51 mouse cellular contexts compared by ENCODE assay signal in the genomic region with DNA sequence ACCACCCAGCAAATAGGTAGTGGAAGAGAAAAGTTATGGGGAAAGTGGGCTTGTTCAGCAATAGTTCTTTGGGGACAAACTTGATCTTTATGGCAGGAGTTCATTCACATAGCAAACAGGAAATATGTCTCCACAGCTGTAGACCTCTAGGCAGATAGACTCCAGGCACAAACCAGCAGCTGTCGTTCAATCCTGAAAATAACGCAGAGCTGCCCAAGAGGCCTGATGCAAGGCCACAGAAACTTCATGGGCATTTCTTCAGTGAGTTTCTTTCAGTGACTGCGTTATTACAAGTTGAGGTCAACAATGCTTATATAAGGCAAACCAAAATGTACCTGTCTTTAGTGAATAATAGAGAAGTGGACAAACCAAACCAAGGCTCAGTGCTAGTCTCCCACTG. TPM values are rescaled to one million over a fixed set of nuclear protein-coding genes. Genes with fewer than 3 reads are reported as not detected.
"Had no signal": no experiment of that assay in that cellular context is flagged by ENCODE, and none has a peak within 500 bp of the region (broad histone marks: within the 10 kb centered on the region; RNA-seq: fewer than 3 reads in every experiment).

No protein-coding gene starts in this region.

- H3K36me3 ChIP-seq: heart, embryonic 12.5 days; heart, embryonic 13.5 days; heart, embryonic 15.5 days; hindbrain, embryonic 10.5 days; hindbrain, embryonic 12.5 days; hindbrain, embryonic 13.5 days; hindbrain, embryonic 15.5 days; intestine, embryonic 15.5 days; kidney, embryonic 15.5 days had no signal

- H3K27me3 ChIP-seq: heart, embryonic 12.5 days; heart, embryonic 13.5 days; heart, embryonic 15.5 days; hindbrain, embryonic 12.5 days; hindbrain, embryonic 13.5 days; hindbrain, embryonic 15.5 days; intestine, embryonic 15.5 days; kidney, embryonic 15.5 days had no signal

- H3K27ac ChIP-seq: heart, embryonic 13.5 days; heart, embryonic 15.5 days; hindbrain, embryonic 10.5 days; hindbrain, embryonic 12.5 days; hindbrain, embryonic 13.5 days; hindbrain, embryonic 14.5 days; hindbrain, embryonic 15.5 days; hindbrain, postnatal 0 days; intestine, embryonic 15.5 days; kidney, embryonic 15.5 days; kidney, postnatal 0 days; layer of hippocampus, adult 2 months; left cerebral cortex, adult 2 months had no signal

- ATAC-seq: hindbrain, embryonic 16.5 days; hindbrain, postnatal 0 days; inflammation-experienced regulatory T-cells, adult 6 months; intestine, embryonic 15.5 days; intestine, embryonic 16.5 days; intestine, postnatal 0 days had no signal

- H3K4me2 ChIP-seq: heart, embryonic 11.5 days; heart, embryonic 12.5 days; heart, embryonic 13.5 days; heart, embryonic 15.5 days; hindbrain, embryonic 12.5 days; hindbrain, embryonic 13.5 days; hindbrain, embryonic 14.5 days; hindbrain, embryonic 15.5 days; intestine, embryonic 15.5 days; kidney, embryonic 15.5 days had no signal

- DNase-seq: heart, postnatal 10 days; heart, postnatal 14 days; heart, postnatal 36 days; heart, postnatal 4 days; kidney, adult 11 months; kidney, adult 18-20 months; kidney, adult 2 months; kidney, adult 8-10 months; kidney, adult 9 months; kidney, postnatal 10 days; kidney, postnatal 14 days; kidney, postnatal 25 days; kidney, postnatal 36 days; kidney, postnatal 4 days; layer of hippocampus, adult 9-11 months; layer of hippocampus, postnatal 36 days had no signal

- H3K9ac ChIP-seq: heart, embryonic 12.5 days; heart, embryonic 13.5 days; heart, embryonic 15.5 days; hindbrain, embryonic 12.5 days; hindbrain, embryonic 13.5 days; hindbrain, embryonic 14.5 days; hindbrain, embryonic 15.5 days; intestine, embryonic 15.5 days; kidney, embryonic 15.5 days had no signal

- H3K4me1 ChIP-seq: heart, embryonic 12.5 days; heart, embryonic 13.5 days; heart, embryonic 15.5 days; hindbrain, embryonic 10.5 days; hindbrain, embryonic 12.5 days; hindbrain, embryonic 13.5 days; hindbrain, embryonic 15.5 days; intestine, embryonic 15.5 days; kidney, embryonic 15.5 days had no signal

- H3K4me3 ChIP-seq: heart, embryonic 12.5 days; heart, embryonic 13.5 days; heart, embryonic 15.5 days; hindbrain, embryonic 10.5 days; hindbrain, embryonic 12.5 days; hindbrain, embryonic 13.5 days; hindbrain, embryonic 15.5 days; intestine, embryonic 15.5 days; kidney, embryonic 15.5 days; layer of hippocampus, adult 2 months; left cerebral cortex, adult 2 months had no signal

- H3K9me3 ChIP-seq: heart, embryonic 13.5 days; heart, embryonic 15.5 days; hindbrain, embryonic 13.5 days; hindbrain, embryonic 15.5 days; intestine, embryonic 15.5 days; kidney, embryonic 15.5 days had no signal

RNA-seq across cellular contexts. Expression of gene Gm8332, which starts 30.5 kb away (rescaled TPM):
- total RNA-seq: heart, postnatal 10 days; heart, postnatal 14 days; heart, postnatal 25 days; heart, postnatal 36 days; heart, postnatal 4 days; hematopoietic stem cell, adult 5-6 weeks; hindbrain, postnatal 0 days; layer of hippocampus, adult 18-20 months; layer of hippocampus, adult 2 months; layer of hippocampus, adult 8-10 months; layer of hippocampus, postnatal 10 days; layer of hippocampus, postnatal 14 days; layer of hippocampus, postnatal 25 days; layer of hippocampus, postnatal 36 days; left cerebral cortex, adult 18-20 months; left cerebral cortex, adult 2 months had no signal
- polyA plus RNA-seq: heart, embryonic 11.5 days; heart, embryonic 12.5 days; heart, embryonic 13.5 days; heart, embryonic 14.5 days; heart, embryonic 15.5 days; heart, embryonic 16.5 days; heart, postnatal 0 days; hindbrain, embryonic 10.5 days; hindbrain, embryonic 11.5 days; hindbrain, embryonic 12.5 days; hindbrain, embryonic 13.5 days; hindbrain, embryonic 14.5 days; hindbrain, embryonic 15.5 days; hindbrain, embryonic 16.5 days; hindbrain, postnatal 0 days; inflammation-experienced regulatory T-cells, adult 6 months; intestine, embryonic 14.5 days; intestine, embryonic 15.5 days; intestine, embryonic 16.5 days; intestine, postnatal 0 days; kidney, adult 2 months; kidney, embryonic 14.5 days; kidney, embryonic 15.5 days; kidney, embryonic 16.5 days; kidney, postnatal 0 days; large intestine, adult 2 months had no signal

RNA-seq across cellular contexts. Expression of gene Gm10436, which starts 37.5 kb away (rescaled TPM):
- total RNA-seq: heart, postnatal 10 days; heart, postnatal 14 days; heart, postnatal 25 days; heart, postnatal 36 days; heart, postnatal 4 days; hematopoietic stem cell, adult 5-6 weeks; hindbrain, postnatal 0 days; layer of hippocampus, adult 18-20 months; layer of hippocampus, adult 2 months; layer of hippocampus, adult 8-10 months; layer of hippocampus, postnatal 10 days; layer of hippocampus, postnatal 14 days; layer of hippocampus, postnatal 25 days; layer of hippocampus, postnatal 36 days; left cerebral cortex, adult 18-20 months; left cerebral cortex, adult 2 months had no signal
- polyA plus RNA-seq: heart, embryonic 11.5 days; heart, embryonic 12.5 days; heart, embryonic 13.5 days; heart, embryonic 14.5 days; heart, embryonic 15.5 days; heart, embryonic 16.5 days; heart, postnatal 0 days; hindbrain, embryonic 10.5 days; hindbrain, embryonic 11.5 days; hindbrain, embryonic 12.5 days; hindbrain, embryonic 13.5 days; hindbrain, embryonic 14.5 days; hindbrain, embryonic 15.5 days; hindbrain, embryonic 16.5 days; hindbrain, postnatal 0 days; inflammation-experienced regulatory T-cells, adult 6 months; intestine, embryonic 14.5 days; intestine, embryonic 15.5 days; intestine, embryonic 16.5 days; intestine, postnatal 0 days; kidney, adult 2 months; kidney, embryonic 14.5 days; kidney, embryonic 15.5 days; large intestine, adult 2 months had no signal

RNA-seq across cellular contexts. Expression of gene Gm5662, which starts 54.9 kb away (rescaled TPM):
- total RNA-seq: heart, postnatal 10 days; heart, postnatal 14 days; heart, postnatal 25 days; heart, postnatal 36 days; heart, postnatal 4 days; hematopoietic stem cell, adult 5-6 weeks; hindbrain, postnatal 0 days; layer of hippocampus, adult 18-20 months; layer of hippocampus, adult 2 months; layer of hippocampus, adult 8-10 months; layer of hippocampus, postnatal 10 days; layer of hippocampus, postnatal 14 days; layer of hippocampus, postnatal 25 days; layer of hippocampus, postnatal 36 days; left cerebral cortex, adult 18-20 months; left cerebral cortex, adult 2 months had no signal
- polyA plus RNA-seq: heart, embryonic 11.5 days; heart, embryonic 12.5 days; heart, embryonic 13.5 days; heart, embryonic 14.5 days; heart, embryonic 15.5 days; heart, embryonic 16.5 days; heart, postnatal 0 days; hindbrain, embryonic 10.5 days; hindbrain, embryonic 11.5 days; hindbrain, embryonic 12.5 days; hindbrain, embryonic 13.5 days; hindbrain, embryonic 14.5 days; hindbrain, embryonic 15.5 days; hindbrain, embryonic 16.5 days; hindbrain, postnatal 0 days; inflammation-experienced regulatory T-cells, adult 6 months; intestine, embryonic 14.5 days; intestine, embryonic 15.5 days; intestine, embryonic 16.5 days; intestine, postnatal 0 days; kidney, adult 2 months; kidney, embryonic 14.5 days; large intestine, adult 2 months had no signal
